Mouse (Mus musculus) right cerebral cortex, postnatal 36 days (tissue): Measurements from ENCODE around the gene Ssmem1.

Source experiments
- DNase-seq, 2 experiments: peaks; one replicate each; pipeline ENCODE4 v3.0.0; 2022; ENCODE audit warnings: low spot score in 2 of 2, mixed read lengths in 1 of 2

The Ssmem1 gene

DNA sequence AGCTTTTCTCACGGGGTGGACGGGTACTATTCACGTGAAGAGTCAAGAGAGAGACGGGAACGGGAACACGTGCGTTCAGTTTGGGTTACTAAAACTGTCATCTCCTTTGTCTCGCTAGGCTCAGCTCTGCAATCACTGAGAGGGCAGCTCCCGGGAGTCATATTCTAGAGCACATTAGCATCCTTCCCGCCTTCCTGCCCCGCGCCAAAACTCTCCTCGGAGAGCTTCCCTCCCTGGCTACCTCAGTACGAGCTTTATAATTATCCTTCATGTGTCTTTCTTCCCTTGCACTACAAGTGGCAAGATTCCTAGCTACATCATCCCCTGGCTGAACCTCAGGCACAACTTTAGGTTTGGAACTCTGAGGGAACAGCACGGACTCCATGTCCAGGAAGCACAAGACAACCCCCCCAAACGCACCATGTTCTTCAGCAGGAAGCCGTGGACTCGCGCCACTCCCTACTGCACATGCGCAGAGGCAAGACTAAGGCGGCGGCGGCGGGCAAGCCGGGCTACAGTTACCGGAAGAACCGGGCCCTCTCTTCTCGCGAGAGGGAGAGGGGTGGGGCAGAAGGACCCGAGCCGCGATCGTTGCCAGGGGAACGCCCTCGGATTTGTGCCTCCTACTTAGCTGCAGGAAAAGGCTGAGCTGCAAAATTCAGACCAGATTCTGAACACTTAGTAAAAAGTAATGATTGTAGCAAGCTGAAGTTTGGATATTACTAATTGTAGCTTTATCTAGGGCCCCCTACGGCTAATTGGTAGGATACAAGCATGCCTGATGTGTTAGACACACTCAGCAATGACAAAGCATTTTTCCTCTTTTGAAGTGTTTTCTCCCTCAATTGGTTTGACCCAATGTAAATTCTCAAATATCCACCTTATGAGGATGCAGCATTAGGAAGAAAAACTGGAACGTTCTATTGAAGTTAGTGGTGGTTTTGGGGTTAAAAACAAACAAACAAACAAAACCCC is at the start of gene Ssmem1, which contains the start of gene Tmem209:
Gene Ssmem1 (plus strand): TSS at position 585 of the 975 bp plus-strand sequence.
Gene Tmem209 (minus strand): TSS at position 519 of the 975 bp plus-strand sequence.
- DNase-seq: peak; percentile 98

DNA sequence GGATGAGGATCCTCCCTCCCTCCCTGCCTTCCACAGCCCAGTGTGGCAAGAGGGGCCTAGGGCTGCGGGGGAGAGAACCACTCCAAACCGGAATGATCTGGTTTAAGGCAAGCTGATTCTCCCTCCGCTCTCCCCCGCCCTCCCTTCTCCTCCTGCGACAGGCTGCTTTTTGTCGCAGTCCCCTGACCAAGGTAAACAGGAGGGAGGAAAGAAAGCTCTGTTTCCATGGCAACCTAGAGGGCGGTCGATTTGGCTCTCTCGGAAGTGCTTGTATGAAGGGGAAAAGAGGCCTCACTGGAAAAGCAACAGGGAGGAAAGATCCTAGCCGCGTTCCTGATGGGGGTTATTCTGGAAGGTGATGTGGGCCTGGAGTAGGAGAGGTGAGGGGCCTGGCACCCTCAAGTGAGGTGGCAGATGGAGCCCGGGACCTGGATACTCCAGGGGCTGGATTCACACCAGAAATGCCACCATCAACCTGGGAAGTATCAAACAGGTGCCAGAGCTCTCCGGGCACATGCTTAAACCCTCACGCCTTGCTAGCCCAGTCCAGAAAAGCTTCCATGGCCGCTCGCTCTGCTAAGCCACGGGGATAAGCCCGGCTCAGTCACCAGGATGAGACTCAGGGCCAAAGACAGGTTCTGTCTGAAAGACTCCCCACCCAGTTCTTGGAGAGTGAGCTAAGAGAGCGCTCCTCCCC is 48.8 kb upstream of the Ssmem1 start:
- DNase-seq: peak; percentile 84 to 88

DNA sequence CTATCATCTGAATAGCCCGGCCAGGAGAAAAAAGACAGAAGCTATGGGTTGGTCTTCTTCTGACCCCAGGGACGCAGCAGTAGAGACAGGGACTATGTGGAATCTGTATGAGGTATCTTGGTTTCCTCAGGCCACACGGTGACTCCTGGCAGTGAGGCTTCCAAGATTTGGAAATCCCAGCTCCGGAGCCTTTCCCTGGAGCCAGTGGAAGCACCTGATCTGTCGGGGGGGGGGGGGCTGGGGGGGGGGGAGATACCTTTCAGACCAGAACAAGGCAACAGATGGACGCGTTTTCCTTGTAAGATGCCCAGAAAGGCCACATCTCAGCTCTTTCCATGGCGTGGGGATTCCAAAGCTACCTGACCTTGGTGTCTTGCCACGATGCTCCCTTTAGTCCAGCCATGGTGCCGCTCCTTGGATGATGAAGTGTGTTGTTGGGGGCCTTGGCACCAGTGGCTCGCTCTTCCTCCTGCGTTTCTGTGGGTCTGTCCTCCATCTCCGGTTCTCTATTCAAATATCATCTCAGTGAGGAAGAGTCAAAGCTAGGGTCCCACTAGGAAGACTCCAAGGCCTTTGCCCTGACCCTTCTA is 47.8 kb upstream of the Ssmem1 start:
- DNase-seq: no peak

DNA sequence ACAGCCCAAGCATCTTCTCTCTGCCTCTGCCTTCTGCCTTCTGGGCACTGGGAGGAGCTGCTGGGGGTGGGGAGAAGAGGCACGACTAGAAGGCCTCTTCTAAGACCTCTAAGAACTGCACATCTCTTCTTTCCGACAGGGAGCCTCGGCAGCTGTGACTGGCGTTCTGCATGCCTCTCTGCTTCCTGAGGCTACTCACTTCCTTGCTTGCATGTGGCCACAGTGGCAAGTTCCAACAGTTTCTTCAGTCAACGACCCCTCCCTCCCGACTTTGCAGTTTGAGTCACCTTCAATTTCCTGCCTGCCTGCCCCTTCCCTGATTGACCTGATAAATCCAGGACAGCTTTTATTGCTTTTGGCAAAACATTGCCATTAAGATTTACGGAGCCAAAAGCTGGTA is 46.8 kb upstream of the Ssmem1 start:
- DNase-seq: no peak

DNA sequence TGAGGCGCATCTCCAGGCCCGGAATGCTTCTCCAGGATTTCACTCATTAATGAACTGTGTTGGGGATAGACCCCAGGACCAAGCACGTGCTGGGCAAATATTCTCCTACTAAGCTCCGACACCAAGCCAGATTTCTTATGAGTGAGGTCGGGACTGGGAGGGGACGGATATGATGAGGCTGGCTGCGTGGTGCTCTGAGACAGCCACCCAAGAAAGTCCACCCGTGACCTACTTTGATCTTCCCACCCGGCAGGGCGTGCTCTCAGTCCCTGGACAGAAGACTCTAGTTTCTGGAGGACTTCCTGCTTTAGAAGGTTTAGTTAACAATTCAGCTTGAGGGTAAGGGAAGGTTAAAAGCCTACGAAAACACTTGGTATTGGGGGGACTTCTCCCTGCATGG is 44.1 kb upstream of the Ssmem1 start:
- DNase-seq: no peak

DNA sequence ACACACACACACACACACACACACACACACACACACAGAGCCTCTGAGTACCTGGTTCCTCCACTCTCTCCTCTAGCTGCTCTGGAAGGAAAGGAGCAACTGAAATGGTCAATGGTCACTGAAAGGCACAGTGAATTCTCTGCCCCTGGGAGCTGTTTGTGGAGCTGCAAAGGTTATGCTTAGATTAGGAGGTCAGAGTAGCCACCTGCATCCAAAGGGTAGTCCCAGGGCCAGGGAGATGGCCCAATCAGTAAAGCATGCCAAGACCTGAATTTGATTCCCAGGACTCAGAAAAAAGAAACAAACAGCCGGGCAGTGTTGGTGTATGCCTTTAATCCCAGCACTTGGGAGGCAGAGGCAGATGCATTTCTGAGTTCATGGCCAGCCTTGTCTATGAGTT is 41.6 kb upstream of the Ssmem1 start:
- DNase-seq: no peak

DNA sequence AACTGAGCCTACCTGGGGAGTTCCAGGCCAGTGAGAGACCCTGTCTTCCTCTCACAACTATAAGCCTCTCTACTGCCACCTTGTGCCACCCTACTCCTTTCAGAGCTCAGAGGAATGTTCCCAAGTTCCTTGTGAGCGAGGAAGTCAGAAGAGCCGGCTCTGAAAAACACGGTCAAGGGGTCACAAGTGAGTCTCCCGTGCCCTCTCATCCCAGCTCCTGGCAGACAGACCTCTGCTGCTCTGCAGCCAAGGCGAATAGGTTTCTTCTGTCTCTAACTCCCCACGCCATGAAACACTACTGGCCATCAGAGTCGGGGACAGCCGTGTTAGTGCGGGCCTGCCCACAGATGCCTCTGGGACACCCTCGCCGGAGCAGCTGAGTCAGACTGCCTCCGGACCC is 41.0 kb upstream of the Ssmem1 start:
- no peak for DNase-seq

DNA sequence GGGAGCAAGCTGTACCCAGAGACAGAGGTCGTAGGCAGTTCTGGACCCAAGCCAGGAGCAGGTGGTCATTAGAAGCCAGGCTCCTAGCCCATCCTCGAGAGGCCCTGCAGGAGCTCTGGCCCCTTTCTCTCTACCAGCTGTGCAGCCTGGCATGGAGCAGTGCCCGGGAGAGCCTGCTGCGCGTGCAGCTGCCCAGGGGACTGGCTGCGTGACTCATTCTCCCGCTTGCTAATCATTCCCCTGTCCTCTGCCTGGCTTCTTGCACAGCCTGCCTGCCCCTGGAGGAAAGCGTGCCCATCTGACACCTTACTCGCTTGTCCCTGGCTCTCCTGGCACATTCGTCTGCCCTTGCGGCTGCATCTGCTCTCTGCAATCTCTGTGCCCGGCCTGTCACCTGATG is 40.3 kb upstream of the Ssmem1 start:
- DNase-seq: no peak

DNA sequence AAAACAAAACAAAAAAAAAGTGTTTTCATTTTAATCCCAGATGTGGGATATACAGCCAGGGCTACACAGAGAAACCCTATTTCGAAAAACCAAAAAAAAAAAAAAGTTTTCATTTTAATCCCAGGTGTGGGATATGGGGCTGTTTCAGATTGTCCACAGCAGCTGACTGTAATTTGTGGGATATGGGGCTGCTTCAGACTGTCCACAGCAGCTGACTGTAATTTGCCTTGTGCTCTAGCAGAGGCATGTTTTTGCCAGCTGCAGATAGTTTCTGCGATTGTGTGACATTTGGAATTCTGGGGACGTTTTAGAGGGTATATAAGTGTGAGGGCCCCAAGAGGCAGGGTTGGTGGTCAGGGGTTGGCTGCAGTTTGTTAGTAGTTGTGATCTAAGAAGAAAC is 37.9 kb upstream of the Ssmem1 start:
- no peak for DNase-seq

DNA sequence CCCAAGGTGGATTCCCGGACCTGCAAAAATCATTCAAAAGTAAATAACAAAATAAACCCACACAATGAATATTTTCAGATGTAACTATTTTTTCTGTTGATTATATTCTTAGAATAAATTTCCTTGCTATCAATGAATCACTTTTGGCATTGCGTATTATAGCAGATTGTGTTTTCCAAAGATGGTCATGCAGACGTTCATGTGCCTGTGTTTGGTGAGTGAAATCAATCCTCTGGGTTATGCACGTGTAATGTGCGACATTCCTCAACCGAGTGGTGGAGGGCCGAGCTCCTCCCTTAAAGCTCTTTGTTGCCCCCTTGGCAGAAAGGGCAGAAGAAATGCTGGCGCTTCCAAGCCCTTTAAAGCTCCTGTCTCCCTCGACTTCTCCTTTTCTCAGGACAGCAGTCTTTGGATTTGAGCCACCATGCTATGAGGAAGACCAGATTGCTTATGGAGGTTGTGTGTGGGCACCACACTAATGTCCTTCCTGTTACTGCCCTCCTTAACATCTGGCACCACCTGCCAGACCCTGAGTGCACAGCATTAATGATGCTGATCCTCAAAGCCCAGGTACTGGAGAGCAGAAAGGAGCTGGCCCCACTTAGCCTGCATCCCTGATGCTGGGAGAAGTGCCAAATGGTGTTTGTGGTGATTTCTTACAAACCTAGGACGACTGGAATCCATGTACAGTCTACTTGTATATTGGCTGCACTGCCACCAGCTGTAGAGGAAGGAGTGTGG is 33.5 kb upstream of the Ssmem1 start:
- no peak for DNase-seq

DNA sequence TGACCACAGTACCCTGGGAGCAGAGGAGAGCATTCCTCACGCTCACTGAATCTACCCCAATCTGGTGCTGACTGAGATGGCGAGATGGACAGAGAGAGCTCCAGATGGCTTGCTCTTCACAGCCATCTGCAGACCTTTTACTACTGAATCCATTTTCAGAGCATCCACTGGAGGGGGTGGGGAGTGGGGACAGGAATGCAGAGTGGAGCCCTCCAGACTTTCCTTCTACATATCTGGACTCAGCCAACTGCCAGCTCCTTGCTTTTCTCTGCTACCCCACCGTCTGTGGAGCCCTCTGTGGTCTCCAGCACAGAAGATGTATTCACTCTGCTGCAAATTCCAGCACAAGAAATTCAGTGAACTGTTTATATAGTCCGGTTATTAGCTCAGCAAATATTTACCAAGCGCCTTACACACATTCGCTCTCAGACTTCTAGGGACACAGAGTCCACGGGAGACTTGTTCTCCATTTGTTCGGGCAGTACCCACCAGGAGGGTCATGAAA is 32.4 kb upstream of the Ssmem1 start:
- no peak for DNase-seq

DNA sequence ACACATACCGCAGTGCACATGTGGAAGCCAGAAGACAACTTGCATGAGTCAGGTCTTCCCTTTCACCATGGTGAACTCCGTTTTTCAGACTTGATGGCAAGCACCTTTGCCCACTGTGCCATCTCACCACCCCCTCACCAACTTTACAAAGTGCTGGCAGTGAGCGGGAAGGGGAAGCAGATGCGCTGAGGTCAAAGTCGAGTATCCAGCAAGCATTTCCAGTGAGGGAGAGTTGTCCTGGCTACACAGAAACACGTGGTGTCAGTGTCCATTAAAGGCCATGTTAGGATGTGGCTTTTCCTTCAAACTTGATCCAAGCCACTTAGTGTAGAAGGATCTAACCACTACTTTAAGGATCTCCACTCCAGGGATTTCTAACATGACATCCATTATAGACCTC is 31.9 kb upstream of the Ssmem1 start:
- no peak for DNase-seq

DNA sequence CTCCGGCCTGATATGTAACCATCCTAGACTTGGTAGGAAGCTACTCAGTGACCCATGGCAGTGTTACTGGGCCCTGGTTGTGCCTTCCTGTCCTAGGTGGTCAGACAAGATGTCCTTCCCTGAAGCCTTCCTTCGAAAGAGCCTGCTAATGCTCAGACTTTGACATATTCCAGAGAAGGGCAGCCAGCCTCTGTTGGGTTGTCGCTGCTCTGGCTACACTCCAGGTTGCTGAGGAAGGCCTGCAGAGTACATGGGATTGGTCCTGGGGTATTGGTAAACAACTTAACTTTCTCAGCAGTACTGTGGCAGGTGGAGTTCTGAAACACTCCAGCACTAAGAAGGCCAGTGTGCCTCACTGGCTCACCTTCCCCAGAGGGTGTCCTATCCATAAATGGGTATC is 30.2 kb upstream of the Ssmem1 start:
- DNase-seq: no peak

DNA sequence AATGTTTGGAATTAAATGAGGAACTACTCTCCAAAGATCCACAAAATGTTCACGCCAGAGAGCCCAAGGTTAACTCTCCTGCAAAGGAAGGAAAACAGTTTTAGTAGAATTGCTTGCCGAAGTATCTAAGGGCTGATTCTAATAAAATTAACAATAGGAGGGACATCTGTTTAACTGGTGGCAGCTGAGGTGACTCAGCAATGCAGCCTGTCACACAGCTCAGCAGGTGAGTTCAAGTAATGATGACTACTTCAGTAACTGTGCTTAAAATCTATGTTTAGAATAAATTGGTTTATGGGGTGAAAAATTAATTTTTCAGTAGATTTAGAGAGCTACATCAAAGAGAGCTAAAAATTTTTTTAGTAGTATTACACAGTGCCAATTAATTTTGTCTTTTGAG is 26.7 kb upstream of the Ssmem1 start:
- no peak for DNase-seq

DNA sequence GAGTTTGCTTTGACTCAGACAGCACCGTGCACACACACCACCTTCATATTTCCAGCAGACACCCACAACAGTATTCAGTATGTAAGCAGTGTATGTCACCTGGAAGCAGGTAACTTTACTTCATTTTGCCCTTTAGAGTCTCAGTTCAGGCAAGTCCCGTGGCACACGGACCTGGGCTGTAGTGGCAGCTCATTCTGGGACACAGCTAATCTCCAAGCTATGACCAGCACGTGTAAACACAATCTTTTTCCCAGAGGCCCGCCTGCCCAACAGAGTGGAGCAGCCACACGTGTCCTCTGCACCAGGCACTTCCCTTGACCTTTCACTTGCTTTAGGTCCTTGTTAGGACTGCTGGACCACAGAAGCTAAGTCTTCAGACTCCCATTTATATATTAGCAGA is 23.1 kb upstream of the Ssmem1 start:
- DNase-seq: no peak

DNA sequence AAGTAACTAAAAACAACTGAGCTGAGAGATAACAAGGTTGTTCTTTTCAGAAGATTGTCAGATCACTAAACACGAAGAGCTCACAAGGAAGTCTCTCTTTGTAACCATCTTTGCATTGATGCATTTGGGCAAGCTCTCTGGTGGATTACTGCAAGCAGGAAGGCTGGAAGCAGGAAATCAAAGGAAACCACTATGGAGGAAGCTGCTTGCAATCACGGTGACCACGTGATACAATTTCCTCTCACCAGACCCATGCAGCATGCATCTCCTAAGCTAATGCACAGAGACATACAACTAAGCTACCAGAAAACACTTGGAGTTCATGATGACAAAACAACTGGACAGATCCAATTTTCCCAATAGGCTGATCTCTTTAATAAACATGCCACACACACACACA is 10.6 kb upstream of the Ssmem1 start:
- no peak for DNase-seq

DNA sequence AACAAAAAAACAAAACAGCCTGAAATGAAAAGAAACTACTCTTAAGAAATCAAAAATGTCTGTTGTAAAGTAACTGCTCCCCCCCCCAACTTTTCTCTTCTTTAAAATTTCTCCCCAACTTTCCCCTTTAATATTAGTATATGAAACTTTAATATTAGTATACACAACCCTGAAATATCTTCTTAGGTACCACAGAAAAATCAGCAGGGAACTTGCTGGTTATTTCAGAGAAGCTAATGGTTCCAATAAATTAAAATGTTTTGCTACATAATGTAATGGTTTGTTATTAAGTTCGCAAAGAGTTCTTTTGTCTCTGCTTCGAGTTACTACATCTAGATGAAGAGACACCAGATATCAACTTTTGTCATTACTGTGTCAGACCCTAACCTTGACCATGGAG is 825 bp upstream of the Ssmem1 start:
- no peak for DNase-seq

DNA sequence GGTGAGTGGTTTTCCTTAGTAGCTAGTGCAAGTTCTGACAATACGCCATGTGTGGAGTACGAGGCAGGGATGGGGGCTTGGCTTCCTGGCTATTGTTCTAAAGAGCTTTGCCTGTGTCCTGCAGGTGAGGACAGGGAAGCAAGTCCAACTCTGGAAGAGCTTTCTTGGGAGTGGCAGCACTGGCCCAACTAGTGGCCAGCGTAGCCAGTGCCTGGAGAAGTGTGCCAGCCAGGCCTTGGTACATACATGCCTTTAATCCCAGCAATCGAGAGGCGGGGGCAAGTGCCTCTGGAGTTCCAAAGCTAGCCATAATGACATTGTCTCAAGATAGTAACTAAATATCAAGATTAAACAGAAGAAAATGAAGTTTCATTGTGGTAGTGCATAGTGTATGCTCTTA is 642 bp downstream of the Ssmem1 start:
- no peak for DNase-seq

DNA sequence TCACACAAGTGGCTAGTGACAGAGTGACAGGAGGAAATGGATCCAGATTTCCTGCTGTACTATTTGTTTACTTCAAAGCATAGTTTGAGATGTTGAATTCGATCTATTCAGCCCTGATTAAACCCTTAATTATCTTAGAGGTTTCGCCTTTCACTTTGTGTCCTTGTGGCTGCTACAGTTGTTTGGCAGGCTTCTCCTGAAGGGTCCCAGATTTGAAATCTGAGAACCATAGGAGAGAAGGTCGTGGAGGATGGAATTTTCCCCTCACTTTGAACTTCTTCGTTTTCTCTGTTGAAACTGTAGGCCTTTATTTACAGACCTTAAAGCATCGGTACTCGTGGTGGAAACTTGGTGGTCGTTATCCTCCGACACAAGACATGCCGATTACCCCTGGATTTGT is 4.6 kb downstream of the Ssmem1 start:
- DNase-seq: no peak

DNA sequence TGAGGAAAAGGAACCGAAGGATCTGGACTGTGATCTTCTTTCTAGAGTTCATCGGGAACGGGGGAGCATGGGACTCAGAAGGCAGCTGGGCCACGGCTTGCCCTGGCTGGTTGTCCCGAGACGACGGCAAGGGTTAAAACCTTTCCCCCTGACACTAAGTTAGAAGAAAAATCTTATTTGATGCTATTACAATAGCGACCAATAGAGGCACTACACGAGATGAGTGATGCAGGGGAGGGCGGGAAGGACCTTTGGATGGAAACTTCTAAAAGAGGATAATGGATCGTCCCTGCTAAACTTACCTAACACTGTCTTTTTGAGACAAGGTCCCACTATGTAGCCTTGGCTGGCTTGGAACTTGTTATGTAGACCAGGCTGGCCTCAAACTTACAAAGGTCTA is 10.8 kb downstream of the Ssmem1 start:
- no peak for DNase-seq

DNA sequence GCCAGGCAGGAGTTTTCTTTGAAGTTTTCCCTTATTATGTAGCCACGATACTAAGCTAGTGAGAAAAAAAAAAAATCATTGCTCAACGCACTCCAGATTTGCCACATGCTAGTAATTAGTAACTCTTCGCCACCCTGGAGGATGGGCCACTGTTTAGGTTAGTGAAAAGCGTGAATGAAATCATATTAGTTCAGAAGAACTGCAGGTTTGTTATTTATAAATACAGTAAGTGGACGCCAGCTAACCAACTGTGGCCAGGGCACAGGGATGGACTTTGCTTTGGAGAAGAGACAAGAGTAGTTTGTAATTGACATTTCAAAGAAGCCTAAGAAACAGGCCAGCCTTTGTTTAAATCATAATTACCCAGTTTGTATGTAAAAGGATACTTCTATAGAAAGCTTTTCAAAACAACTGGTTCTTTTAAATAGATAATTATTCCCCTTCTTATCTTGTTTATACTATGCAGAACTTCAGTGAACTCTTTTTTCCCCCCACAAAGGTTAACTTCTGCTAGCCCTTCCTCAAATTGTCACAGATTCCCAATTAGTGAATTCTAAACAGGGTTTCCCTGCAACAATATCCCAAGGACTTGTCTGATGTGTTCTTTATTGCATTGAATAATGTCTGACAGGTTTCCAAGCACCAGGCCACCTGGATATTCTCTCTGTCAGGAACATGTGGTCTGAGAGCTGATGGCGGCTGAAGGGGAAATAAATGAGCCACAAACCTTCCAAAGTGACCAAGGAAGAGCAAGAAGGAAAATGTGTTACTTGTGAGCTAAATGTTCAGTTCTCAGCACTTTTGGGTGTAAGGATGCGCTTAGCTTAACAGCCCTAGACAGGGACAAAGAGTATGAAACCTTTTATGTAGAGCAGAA is 16.0 kb downstream of the Ssmem1 start:
- DNase-seq: no peak
